Mouse (Mus musculus) ES-E14 (cell line): ENCODE measurements around the gene Rsl24d1. TPM values are rescaled to one million over a fixed set of nuclear protein-coding genes. Genes with fewer than 3 reads are reported as not detected.

Experiments
- DNase-seq: peaks from one replicate; pipeline ENCODE4 v3.0.0-alpha.2; 2013; ENCODE audit warnings: low read depth, low spot score
- H3K27ac ChIP-seq: 2 replicates; pipeline ENCODE4 v1.5.1; 2012; ENCODE audit warnings: low read depth, mild to moderate bottlenecking, low read length, moderate library complexity, mixed read lengths; ENCODE audit not compliant: poor library complexity, insufficient read depth, severe bottlenecking
- H3K36me3 ChIP-seq: 2 replicates; pipeline ENCODE4 v1.6.1; 2012; ENCODE audit warnings: mild to moderate bottlenecking, low read length, moderate library complexity, mixed read lengths; ENCODE audit not compliant: control insufficient read depth, poor library complexity, insufficient read depth, severe bottlenecking
- H3K4me1 ChIP-seq, 2 experiments: fragments of 150-350 bp in 1 of 2; sonication (generic) in 1 of 2; 2 replicates each; pipeline ENCODE4 v1.6.1; 2012; ENCODE audit warnings: low read length in 2 of 2, mild to moderate bottlenecking in 1 of 2, mixed read lengths in 1 of 2; ENCODE audit not compliant: control insufficient read depth in 2 of 2, insufficient read depth in 2 of 2, poor library complexity in 1 of 2
- H3K4me3 ChIP-seq, 2 experiments: fragments of 150-350 bp in 1 of 2; sonication (generic) in 1 of 2; 2 replicates each; pipeline ENCODE4 v1.5.1; 2012; ENCODE audit warnings: low read length in 2 of 2, low read depth in 1 of 2, mild to moderate bottlenecking in 1 of 2, mixed read lengths in 1 of 2; ENCODE audit not compliant: insufficient read depth in 1 of 2, poor library complexity in 1 of 2, severe bottlenecking in 1 of 2
- H3K9ac ChIP-seq: 2 replicates; pipeline ENCODE4 v1.6.1; 2012; ENCODE audit warnings: low read depth, mild to moderate bottlenecking, low read length, mixed read lengths; ENCODE audit not compliant: poor library complexity, insufficient read depth, severe bottlenecking
- H3K9me3 ChIP-seq: fragments of 150-350 bp; sonication (generic); 2 replicates; pipeline ENCODE4 v1.6.1; 2012; ENCODE audit warnings: low read depth, mild to moderate bottlenecking, low read length; ENCODE audit not compliant: control insufficient read depth, insufficient read depth
- CHD2 ChIP-seq: IDR thresholded peaks from 2 replicates; pipeline ENCODE4 v1.6.1; 2014; ENCODE audit warnings: mild to moderate bottlenecking, low read depth, low read length, inconsistent platforms
- HCFC1 ChIP-seq: IDR thresholded peaks from 2 replicates; pipeline ENCODE4 v1.6.1; 2012; ENCODE audit warnings: low read length, inconsistent platforms, borderline replicate concordance; ENCODE audit not compliant: insufficient read depth
- MAFK ChIP-seq: IDR thresholded peaks from 2 replicates; pipeline ENCODE4 v1.6.1; 2014; ENCODE audit warnings: mild to moderate bottlenecking, low read depth, low read length, inconsistent platforms; ENCODE audit not compliant: insufficient read depth
- ZC3H11A ChIP-seq: IDR thresholded peaks from 2 replicates; pipeline ENCODE4 v1.6.1; 2012; ENCODE audit warnings: low read depth, mild to moderate bottlenecking, inconsistent platforms, low read length, borderline replicate concordance
- ZNF384 ChIP-seq: IDR thresholded peaks from 2 replicates; pipeline ENCODE4 v1.6.1; 2012; ENCODE audit warnings: low read depth, low read length, inconsistent platforms
- in situ Hi-C, 2 experiments: fragments of 600-800 bp; cut with MboI; formaldehyde crosslinking; loops; one replicate each; pipeline ENCODE4 v1.15.1; 2025; ENCODE audit warnings: low sequenced_read_pairs in 2 of 2, inconsistent platforms in 1 of 2; ENCODE audit not compliant: unreplicated experiment in 2 of 2
- total RNA-seq: library from RNA; depleted of rRNA; stranded (reverse); fragments of 300-350 nt; gene quantifications from 2 replicates; pipeline ENCODE4 v1.2.3, GENCODE M21; 2012

Gene Rsl24d1
- total RNA-seq, 1 experiment: 147 TPM

GRCm38 (mm10) chr9:73087121-73087520, 26.1 kb upstream of the Rsl24d1 start:
- no peak for DNase-seq
- TF ChIP-seq ZC3H11A (no peak), HCFC1 (no peak), CHD2 (no peak), ZNF384 (no peak), MAFK (no peak)
- in situ Hi-C loops: no loop called here
- Histone ChIP-seq H3K36me3 (no peaks in the 10 kb centered on the region; the same call in 1 of the 2 replicates), H3K4me1 (peaks cover 1 to 39% of the 10 kb centered on the region in 2 experiments; a peak in 3 of 4 replicates), H3K9me3 (no peaks in the 10 kb centered on the region), H3K4me3 (no peak overlapping the region), H3K9ac (no peak overlapping the region), H3K27ac (no peak overlapping the region)

- Histone ChIP-seq H3K9me3 (no peaks in the 10 kb centered on the region), H3K27ac (no peak overlapping the region), H3K4me1 (peaks cover 0 to 36% of the 10 kb centered on the region in 2 experiments; a peak in 2 of 4 replicates), H3K36me3 (no peaks in the 10 kb centered on the region; the same call in 1 of the 2 replicates), H3K4me3 (no peak overlapping the region), H3K9ac (no peak overlapping the region)
- TF ChIP-seq ZNF384: no peak
- no peak for TF ChIP-seq CHD2
- no peak for TF ChIP-seq MAFK
- TF ChIP-seq HCFC1: no peak
- in situ Hi-C loops: no loop called here
- no peak for DNase-seq
These were observed 25.6 kb upstream of the Rsl24d1 start for GRCm38 (mm10) chr9:73087581-73087980.

DNA sequence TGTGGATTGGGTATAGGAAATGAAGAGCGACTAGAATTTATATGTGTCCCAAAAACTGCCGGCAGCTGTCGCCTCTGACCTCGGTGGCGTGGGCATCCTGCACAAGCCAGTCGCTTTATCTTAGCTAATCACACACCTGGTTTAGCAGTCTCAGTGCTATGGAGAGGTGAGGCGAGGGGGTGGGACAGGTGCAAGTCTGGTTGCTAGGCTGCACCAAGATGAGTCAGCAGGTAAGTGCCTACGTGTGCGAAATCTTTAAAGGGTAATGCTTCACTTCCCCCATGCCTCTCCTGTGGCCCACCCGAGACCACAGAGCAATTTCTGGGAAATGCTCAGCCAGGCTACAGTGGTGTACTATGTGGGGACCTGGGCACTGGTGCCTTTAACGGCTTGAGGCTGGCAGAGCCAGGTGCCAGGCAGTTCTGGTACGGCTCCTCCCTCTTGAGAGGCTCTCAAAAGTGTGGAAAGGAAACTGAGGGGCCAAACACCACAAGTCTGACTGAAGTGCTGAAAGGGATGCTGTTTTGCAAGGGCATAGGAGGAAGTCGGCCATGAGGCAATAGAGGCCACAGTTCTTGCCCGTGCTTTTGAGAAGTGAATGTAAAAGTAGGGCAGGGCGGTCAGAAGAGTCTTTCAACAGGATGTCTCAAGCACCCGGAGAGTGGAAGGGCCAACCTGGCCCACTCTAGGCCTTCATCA, 23.9 kb upstream of the Rsl24d1 start:
- Histone ChIP-seq H3K4me3 (no peak overlapping the region), H3K4me1 (peaks cover 4 to 42% of the 10 kb centered on the region in 2 experiments; a peak in 3 of 4 replicates), H3K9ac (no peak overlapping the region), H3K27ac (no peak overlapping the region), H3K9me3 (no peaks in the 10 kb centered on the region), H3K36me3 (no peaks in the 10 kb centered on the region; the same call in 1 of the 2 replicates)
- TF ChIP-seq CHD2 (no peak), MAFK (peak; percentile 68)
- in situ Hi-C loops: no loop called here
- DNase-seq: no peak

- no peak overlapping the region for H3K27ac ChIP-seq
- no peak overlapping the region for H3K9ac ChIP-seq
- in situ Hi-C loops: no loop called here
- H3K36me3 ChIP-seq: no peaks in the 10 kb centered on the region; the same call in 1 of the 2 replicates
- H3K9me3 ChIP-seq: no peaks in the 10 kb centered on the region
- no peak for TF ChIP-seq HCFC1
- TF ChIP-seq ZC3H11A: no peak
- no peak for TF ChIP-seq MAFK
- no peak for TF ChIP-seq CHD2
- no peak for DNase-seq
- H3K4me1 ChIP-seq: peaks cover 4 to 36% of the 10 kb centered on the region in 2 experiments; a peak in 3 of 4 replicates
- H3K4me3 ChIP-seq: no peak overlapping the region
These were observed 23.1 kb upstream of the Rsl24d1 start for GRCm38 (mm10) chr9:73090121-73090520.

- in situ Hi-C loops: no loop called here
- TF ChIP-seq HCFC1 (no peak), ZC3H11A (peak; percentile 93)
- H3K9me3 ChIP-seq: no peaks in the 10 kb centered on the region
- DNase-seq: no peak
- H3K36me3 ChIP-seq: no peaks in the 10 kb centered on the region
- H3K4me3 ChIP-seq: no peak overlapping the region
- no peak overlapping the region for H3K27ac ChIP-seq
- no peak overlapping the region for H3K9ac ChIP-seq
- H3K4me1 ChIP-seq: peaks cover 4 to 30% of the 10 kb centered on the region in 2 experiments; a peak in 3 of 4 replicates
These were observed 21.5 kb upstream of the Rsl24d1 start for GRCm38 (mm10) chr9:73091747-73092146.
